Mouse (Mus musculus) layer of hippocampus, adult 9-10 months (tissue): ENCODE measurements around the gene Rsrc1.
"Not testable (repeated sequence)": the region's sequence is repeated elsewhere in the genome, so short reads cannot be mapped to it uniquely, and the experiment has no call there.

Experiments used
- DNase-seq: peaks from one replicate; pipeline ENCODE4 v3.0.0; 2022; ENCODE audit warnings: low spot score

Gene Rsrc1

DNA sequence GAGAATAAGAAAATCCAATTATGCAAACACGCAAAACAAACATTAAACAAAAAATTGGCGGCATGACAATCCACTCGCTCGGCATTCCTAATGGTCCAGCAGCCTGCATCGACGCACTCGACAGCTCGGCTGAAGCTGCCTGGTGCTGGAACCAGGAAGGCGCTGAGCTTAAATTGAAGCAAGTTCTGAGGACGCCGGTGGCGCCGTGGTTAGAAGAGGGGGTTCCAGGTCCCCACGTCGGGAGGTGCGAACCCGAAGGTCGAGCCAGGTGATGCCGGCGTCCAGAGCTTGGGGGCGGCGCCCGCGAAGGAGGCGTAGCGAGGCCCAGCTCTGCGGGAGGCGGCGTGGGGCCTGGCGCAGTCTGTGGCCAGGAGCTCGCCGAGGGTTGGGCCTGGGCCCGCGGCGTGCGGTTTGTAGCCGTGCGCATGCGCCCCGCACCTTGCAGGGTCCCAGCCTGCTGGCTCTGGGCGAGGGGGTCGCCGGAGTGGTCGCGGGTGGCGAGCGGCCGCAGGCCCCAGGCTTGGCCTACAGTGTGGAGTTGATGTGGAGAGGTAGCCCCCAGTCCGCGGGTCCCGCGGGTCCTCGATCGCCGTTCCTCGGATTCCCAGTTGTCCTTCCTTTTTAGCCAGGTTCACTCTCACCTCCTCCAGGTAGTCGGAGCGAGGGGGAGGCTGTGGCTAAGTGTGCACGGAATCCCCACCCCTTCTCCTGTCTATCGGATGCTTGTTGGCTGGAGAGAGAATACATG lies 4.5 kb downstream of the Rsrc1 start:
- peak; percentile 54 for DNase-seq

GRCm38 (mm10) chr3:66986287-66986560 lies 5.0 kb downstream of the Rsrc1 start:
- DNase-seq = no peak

GRCm38 (mm10) chr3:66996820-66997219 lies 15.6 kb downstream of the Rsrc1 start:
- DNase-seq = no peak

DNA sequence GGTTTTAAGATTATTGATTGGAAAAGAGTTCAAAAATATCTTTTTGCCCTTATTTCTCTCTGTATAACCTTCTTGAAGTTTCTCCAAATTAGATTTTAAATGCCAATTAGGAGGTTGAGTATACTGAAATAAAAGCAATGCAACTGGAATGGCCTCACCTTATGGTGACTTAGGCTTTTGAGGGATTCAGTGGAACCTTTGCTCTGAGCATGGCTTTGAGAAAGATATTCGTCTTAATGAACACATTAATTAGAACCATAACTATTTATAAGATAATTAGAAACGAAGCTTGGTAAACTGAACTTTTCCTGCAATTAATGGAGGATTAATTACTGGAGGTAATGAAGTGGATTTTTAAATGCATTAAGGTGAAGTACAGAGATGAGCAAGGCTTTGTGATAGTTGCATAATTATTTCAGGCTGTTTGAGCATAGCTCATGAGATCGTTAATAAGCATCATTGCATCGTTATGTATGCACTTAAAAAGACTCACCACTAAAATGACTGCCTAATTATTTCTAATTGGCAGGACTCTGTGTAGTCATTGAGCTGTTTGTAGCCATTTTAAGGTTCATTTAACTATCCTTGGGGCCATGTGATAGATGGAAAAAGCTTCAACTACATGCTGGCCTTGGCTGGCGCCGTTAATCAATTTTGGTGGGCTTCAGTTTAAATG lies 55.3 kb downstream of the Rsrc1 start:
- DNase-seq = no peak

GRCm38 (mm10) chr3:67059755-67060154 lies 78.6 kb downstream of the Rsrc1 start:
- DNase-seq = no peak

DNA sequence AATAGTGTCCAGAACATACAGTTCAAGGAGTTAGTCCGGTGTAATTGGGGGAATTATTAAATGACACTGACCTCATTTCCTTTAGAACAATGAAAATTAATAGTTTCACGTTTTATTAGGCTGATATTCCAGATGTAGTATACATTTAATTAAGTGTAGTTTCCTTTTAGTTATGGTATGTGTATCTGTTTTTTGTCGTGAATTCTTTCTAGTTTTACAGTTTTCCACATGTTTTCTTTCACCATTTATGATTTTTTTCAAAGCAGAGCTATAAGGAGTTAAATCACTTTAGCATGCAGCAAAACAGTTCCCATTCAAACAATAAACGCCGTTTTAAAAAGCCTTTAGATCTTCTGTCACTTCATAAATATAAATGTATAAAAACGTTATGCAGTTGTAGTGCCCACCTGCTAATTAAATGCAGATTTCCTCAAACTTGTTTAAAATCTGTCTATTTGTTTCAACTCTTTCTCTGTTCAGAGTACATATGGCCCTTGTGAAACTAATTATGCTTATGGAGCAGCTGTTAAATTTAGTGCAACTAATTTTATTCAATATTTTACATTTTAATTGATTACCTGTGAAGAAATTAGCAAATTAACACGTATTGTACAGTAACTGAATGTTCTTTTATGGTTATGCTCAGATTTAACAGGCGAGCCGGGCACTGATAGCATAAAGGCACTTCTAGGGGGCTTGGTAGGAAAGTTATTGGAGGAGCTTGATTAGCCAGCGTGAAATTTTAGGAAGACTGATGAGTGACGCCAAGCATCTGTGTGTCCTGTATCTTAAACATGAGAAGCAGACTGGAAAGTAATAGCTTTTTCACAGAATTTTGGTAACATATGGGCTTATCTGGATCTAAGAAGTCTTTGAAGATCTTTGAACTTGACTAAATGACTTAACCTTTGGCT lies 89.6 kb downstream of the Rsrc1 start:
- no peak for DNase-seq

DNA sequence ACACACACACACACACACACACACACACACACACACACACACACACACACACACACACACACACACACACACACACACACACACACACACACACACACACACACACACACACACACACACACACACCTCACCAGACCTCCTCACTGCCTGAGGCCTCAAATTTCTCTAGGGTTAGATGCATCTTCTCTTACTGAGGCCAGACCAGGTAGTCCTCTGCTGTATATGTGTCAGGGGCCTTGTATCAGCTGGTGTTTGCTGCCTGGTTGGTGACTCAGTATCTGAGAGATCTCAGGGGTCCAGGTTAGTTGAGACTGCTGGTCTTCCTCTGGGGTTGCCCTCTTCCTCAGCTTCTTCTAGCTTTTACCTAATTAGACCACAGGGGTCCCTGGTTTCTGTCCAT lies 92.5 kb downstream of the Rsrc1 start:
- not testable (repeated sequence) for DNase-seq

- DNase-seq = no peak
These were observed 94.3 kb downstream of the Rsrc1 start for GRCm38 (mm10) chr3:67075484-67075883.

DNA sequence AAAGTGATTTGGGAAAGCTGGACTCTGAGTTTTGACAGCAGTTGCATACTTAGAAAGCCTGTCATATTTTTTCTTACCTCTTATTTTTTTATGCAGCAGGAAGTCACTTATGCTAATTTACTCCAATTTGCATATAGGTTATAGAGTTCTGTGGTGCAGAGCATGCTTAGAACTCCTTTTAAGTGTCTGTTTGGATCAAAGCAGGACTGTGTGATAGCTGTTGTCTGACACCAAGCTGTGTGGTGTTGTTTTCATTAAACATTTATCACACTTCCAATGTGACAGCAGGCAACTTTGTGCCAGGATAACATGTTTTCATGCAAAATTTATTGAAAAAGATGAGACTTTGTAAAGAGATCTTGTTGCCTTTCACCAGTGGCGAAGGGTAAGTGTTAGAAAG lies 103.6 kb downstream of the Rsrc1 start:
- no peak for DNase-seq

DNA sequence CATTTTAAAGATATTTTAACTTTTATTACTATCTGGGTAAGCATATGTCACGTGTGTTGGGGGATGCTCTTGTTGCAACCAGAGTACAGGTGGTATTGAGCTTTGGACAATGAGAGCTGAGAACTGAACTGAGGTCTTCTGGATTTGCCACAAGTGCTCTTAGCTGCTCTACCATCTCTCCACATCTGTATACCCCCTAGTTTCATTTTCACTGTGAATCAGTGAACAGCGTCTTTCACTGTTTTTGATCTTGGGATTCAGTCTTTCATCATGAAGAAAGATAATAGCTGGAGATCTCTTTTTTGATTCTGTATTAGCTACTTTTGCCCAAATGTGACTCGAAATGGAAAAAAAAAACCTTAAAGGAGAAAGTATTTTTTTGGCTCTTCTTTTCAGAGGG lies 127.2 kb downstream of the Rsrc1 start:
- DNase-seq = no peak

DNA sequence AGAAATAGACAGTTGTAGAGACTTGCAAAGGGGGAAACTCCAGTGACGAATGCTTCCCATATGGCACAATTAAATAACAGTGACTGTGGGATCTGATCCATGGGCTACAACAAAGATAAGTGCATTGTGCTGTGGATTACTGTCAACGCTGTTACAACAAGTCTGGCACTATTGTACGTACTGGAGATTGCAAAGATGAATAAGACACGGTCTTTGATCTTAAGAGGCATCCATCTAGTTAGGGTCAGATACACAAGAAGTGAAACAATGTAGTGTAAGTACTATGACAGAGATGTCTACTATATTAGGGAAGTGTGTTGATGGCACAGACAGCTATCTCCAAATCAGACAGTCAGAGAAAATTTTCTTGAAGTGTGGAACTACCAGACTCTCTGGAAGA lies 135.1 kb downstream of the Rsrc1 start:
- DNase-seq = no peak

- DNase-seq = no peak
These were observed 151.3 kb downstream of the Rsrc1 start for GRCm38 (mm10) chr3:67132521-67132920.

DNA sequence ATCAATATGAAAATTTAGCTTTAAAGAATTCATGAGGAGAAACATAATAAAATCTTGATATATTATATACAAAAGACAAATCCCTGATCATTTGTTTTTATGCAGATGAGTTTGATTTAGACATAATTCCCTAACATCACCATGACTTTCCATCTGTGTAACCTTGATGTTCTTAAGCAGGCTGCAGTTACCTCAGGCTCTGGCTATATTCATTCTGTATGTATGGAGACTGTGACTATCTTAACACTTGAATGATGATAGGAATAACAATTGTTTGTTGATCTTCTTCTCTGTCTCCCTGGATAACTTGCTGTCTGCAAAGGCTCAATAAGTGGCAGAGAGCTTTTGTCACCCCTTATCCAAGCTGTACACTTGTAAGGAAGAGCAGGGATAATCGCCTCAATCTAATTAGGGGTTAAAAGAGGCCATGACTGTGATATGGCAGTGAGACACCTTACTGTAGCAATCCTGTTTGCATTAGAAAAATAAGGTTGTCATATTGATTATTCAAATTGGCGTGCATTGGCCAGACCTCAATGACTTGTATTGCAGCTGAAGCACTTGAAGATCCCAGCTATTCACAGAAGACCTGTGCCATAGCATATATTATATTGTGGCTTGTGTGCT lies 154.7 kb downstream of the Rsrc1 start:
- no peak for DNase-seq

DNA sequence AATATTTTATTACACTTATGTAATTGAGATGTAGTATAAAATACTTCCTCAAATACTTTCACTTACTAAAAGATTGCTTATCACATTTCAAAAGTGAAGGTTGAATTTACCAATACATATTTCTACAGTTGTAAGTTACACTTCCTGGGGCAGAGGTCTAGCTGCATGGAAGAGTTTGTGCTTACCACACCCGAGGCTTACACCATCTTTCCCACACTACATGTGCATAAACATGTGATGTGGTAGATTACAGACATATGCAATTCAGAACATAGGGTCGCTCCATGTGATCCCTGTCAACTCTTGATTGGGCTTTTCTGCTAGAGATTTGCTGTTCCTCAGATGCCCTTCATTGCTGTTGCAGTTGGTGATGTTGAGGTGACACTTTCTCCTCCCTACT lies 163.8 kb downstream of the Rsrc1 start:
- no peak for DNase-seq

- DNase-seq = no peak
These were observed 165.1 kb downstream of the Rsrc1 start for GRCm38 (mm10) chr3:67146280-67146679.

DNA sequence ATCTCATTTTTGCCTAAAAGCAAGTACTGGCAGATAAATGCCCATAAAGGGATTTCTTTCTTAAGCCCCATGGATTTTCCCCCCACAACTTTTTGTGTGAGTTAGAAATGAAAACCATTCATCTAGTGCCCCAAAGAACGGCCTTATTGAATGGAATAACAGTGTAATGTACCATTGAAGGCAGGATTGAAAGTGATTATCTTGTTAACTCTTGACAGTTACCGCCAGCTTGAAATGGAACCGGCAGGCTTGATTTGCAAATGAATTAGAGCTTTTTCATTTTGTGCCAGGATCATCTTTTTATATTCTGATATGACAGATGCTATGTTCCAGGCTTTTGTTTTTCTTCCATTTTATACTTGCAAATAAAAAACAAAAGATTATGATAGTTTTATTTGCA lies 166.1 kb downstream of the Rsrc1 start:
- DNase-seq = peak; percentile 18

- no peak for DNase-seq
These were observed 216.0 kb downstream of the Rsrc1 start for GRCm38 (mm10) chr3:67197179-67197578.

DNA sequence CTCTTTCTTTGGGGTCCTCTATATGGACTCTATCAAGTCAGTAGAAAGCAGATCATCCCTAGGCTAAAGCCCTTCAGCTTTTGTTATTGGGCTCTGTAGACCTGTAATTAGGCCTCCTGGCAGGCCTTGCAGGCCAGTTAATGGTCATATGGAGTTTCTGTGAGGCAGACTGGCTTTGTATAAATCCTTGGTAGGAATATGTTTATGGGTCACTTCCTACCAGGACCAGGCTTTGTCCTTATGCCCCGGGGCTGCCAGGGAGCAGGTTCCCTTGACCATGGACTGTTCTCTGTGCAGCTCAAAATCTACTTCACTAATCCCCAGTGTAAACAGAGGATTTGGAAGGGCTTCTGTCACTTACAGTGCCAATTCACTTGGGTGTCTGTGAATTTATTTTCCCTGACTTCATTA lies 231.9 kb downstream of the Rsrc1 start:
- no peak for DNase-seq

- no peak for DNase-seq
These were observed 251.5 kb downstream of the Rsrc1 start for GRCm38 (mm10) chr3:67232617-67233241.

DNA sequence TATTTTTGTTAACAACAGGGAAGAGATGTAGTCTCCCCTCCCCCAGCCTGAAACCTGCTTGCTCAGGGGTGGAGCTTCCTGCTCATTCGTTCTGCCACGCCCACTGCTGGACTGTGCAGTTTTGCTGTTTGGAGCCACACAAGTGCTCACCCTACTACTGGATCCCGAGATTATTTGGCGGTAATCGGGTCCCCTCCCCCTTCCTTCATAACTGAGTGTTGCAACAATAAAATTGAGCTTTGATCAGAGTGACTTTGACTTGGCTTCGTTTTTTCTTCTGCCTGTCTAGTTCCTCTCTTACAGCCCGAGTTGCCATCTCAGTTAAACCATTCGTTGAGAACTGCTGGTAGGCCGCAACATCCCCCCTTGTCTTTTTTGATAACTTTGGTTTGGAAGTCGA lies 261.3 kb downstream of the Rsrc1 start:
- not testable (repeated sequence) for DNase-seq

DNA sequence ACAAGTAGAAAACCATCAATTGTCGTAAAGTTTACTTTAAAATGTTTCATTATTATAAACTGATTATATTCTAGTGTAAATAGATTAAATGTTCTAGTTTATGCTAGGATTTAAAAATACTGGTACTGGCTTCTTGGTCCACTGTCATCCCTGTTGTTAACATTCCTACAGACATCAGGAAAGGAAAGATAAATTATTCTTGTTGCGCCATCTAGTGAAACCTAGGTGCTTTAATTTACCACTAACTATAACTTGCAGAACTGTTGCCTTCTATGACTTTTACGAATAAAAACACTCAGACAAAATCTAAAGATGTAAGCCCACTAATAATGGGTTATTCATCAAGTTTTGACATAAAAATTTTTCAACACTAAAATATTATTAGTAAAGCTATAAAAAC lies 286.3 kb downstream of the Rsrc1 start:
- peak; percentile 25 for DNase-seq

GRCm38 (mm10) chr3:67279781-67280180 lies 298.6 kb downstream of the Rsrc1 start:
- DNase-seq = no peak
